Mouse (Mus musculus) G1E (cell line): ENCODE measurements around the gene Kat14. TPM values are rescaled to one million over a fixed set of nuclear protein-coding genes. Genes with fewer than 3 reads are reported as not detected.

Experiments used
- ATAC-seq: 2 replicates; pipeline ENCODE4 v1.8.0; 2016; ENCODE audit warnings: mild to moderate bottlenecking; ENCODE audit not compliant: insufficient number of reproducible peaks, poor library complexity, low FRiP score, severe bottlenecking; ENCODE audit errors: extremely low read depth
- DNase-seq: peaks from one replicate; pipeline ENCODE4 v3.0.0; 2012; ENCODE audit warnings: low spot score
- H3K27me3 ChIP-seq: 2 replicates; pipeline ENCODE4 v1.6.1; 2012; ENCODE audit warnings: mild to moderate bottlenecking, low read length, inconsistent platforms; ENCODE audit not compliant: insufficient read depth
- H3K36me3 ChIP-seq: replicated peaks from 2 replicates; pipeline ENCODE3; 2012; ENCODE audit warnings: mild to moderate bottlenecking, inconsistent platforms
- H3K4me1 ChIP-seq: 2 replicates; pipeline ENCODE4 v1.6.1; 2012; ENCODE audit warnings: low read depth, low read length, inconsistent platforms, mixed read lengths; ENCODE audit not compliant: insufficient read depth
- H3K4me3 ChIP-seq: 2 replicates; pipeline ENCODE4 v1.5.1; 2012; ENCODE audit warnings: low read depth, mild to moderate bottlenecking, inconsistent platforms, low read length, moderate library complexity, mixed read lengths
- H3K9me3 ChIP-seq: replicated peaks from 2 replicates; pipeline ENCODE4 v1.6.1; 2012; ENCODE audit warnings: inconsistent platforms
- CTCF ChIP-seq: IDR thresholded peaks from 2 replicates; pipeline ENCODE4 v1.5.1; 2012; ENCODE audit warnings: low read depth, low read length, inconsistent platforms, mixed read lengths
- GATA1 ChIP-seq: IDR thresholded peaks from 2 replicates; pipeline ENCODE4 v1.6.1; 2012; ENCODE audit warnings: borderline replicate concordance, low read length, inconsistent platforms, mixed read lengths
- GATA2 ChIP-seq: IDR thresholded peaks from 2 replicates; pipeline ENCODE4 v1.6.1; 2012; ENCODE audit warnings: low read depth, low read length, inconsistent platforms, borderline replicate concordance
- POLR2AphosphoS5 ChIP-seq: IDR thresholded peaks from 2 replicates; pipeline ENCODE4 v1.6.1; 2012; ENCODE audit warnings: low read depth, low read length, inconsistent platforms; ENCODE audit not compliant: insufficient replicate concordance
- TAL1 ChIP-seq: conservative IDR thresholded peaks from 2 replicates; pipeline ENCODE4 v1.6.1; 2012; ENCODE audit warnings: low read depth, low read length, inconsistent platforms, mixed read lengths
- polyA plus RNA-seq: library from polyadenylated mRNA; stranded (reverse); fragments of >175 nt; gene quantifications from 2 replicates; pipeline ENCODE4 v1.2.3, GENCODE M21; 2012
- total RNA-seq, 2 experiments: library from RNA; stranded (forward) in 1 of 2; stranded (reverse) in 1 of 2; fragments of 200-1000 nt in 1 of 2; fragments of >200 nt in 1 of 2; fragmentation: Nextera tagmentation in 1 of 2; gene quantifications; 2 replicates each; pipeline ENCODE4 v1.2.3; 2014 to 2017

Gene Kat14
- total and polyA plus RNA-seq, 3 experiments = 24.5 to 50.2 (median 26.3) TPM

GRCm38 (mm10) chr2:144400659-144401058 is 31.9 kb downstream of the Kat14 start:
- 0 out of 2 replicates have a peak, but pooled peaks cover 2% of the 10 kb centered on the region for H3K4me1 ChIP-seq
- no peak for TF ChIP-seq GATA2
- no peak for TF ChIP-seq CTCF
- no peak for TF ChIP-seq POLR2AphosphoS5
- no peak for TF ChIP-seq TAL1
- no peak for TF ChIP-seq GATA1
- ATAC-seq = no peak
- no peak overlapping the region for H3K4me3 ChIP-seq
- H3K9me3 ChIP-seq = no peaks in the 10 kb centered on the region
- peaks cover 89% of the 10 kb centered on the region for H3K36me3 ChIP-seq
- DNase-seq = no peak
- no peaks in the 10 kb centered on the region for H3K27me3 ChIP-seq

- Histone ChIP-seq H3K4me3 (no peak overlapping the region), H3K4me1 (no peaks in the 10 kb centered on the region), H3K27me3 (no peaks in the 10 kb centered on the region), H3K36me3 (peaks cover 69% of the 10 kb centered on the region), H3K9me3 (no peaks in the 10 kb centered on the region)
- DNase-seq = no peak
- ATAC-seq = peak; percentile 3; the same call in 1 of the 2 replicates
- TF ChIP-seq GATA1 (no peak), POLR2AphosphoS5 (no peak), GATA2 (no peak), TAL1 (no peak), CTCF (no peak)
Measured at GRCm38 (mm10) chr2:144409037-144409436, 40.3 kb downstream of the Kat14 start.

GRCm38 (mm10) chr2:144410603-144411002 is 41.8 kb downstream of the Kat14 start:
- no peak for ATAC-seq
- no peaks in the 10 kb centered on the region for H3K9me3 ChIP-seq
- no peak overlapping the region for H3K4me3 ChIP-seq
- no peaks in the 10 kb centered on the region for H3K4me1 ChIP-seq
- H3K36me3 ChIP-seq = peaks cover 55% of the 10 kb centered on the region
- no peaks in the 10 kb centered on the region for H3K27me3 ChIP-seq
- TF ChIP-seq POLR2AphosphoS5 = no peak
- TF ChIP-seq TAL1 = no peak
- TF ChIP-seq GATA2 = no peak
- no peak for TF ChIP-seq GATA1
- no peak for TF ChIP-seq CTCF
- no peak for DNase-seq

- no peak for ATAC-seq
- Histone ChIP-seq H3K4me1 (no peaks in the 10 kb centered on the region), H3K27me3 (no peaks in the 10 kb centered on the region), H3K9me3 (no peaks in the 10 kb centered on the region), H3K4me3 (no peak overlapping the region), H3K36me3 (peaks cover 20% of the 10 kb centered on the region)
- TF ChIP-seq POLR2AphosphoS5 (no peak), GATA1 (no peak), TAL1 (no peak), CTCF (no peak), GATA2 (no peak)
- DNase-seq = no peak
Measured at GRCm38 (mm10) chr2:144414646-144415045, 45.9 kb downstream of the Kat14 start.

- Histone ChIP-seq H3K4me3 (no peak overlapping the region), H3K4me1 (no peaks in the 10 kb centered on the region), H3K9me3 (no peaks in the 10 kb centered on the region), H3K27me3 (0 out of 2 replicates have a peak, but pooled peaks cover 2% of the 10 kb centered on the region), H3K36me3 (peaks cover 6% of the 10 kb centered on the region)
- DNase-seq (no peak), ATAC-seq (no peak)
- TF ChIP-seq CTCF = no peak
- TF ChIP-seq GATA1 = no peak
- TF ChIP-seq GATA2 = no peak
- no peak for TF ChIP-seq TAL1
- TF ChIP-seq POLR2AphosphoS5 = no peak
Measured at GRCm38 (mm10) chr2:144416859-144417258, 48.1 kb downstream of the Kat14 start.

- no peak for TF ChIP-seq TAL1
- TF ChIP-seq POLR2AphosphoS5 = no peak
- no peak for TF ChIP-seq GATA2
- no peak for TF ChIP-seq GATA1
- no peak for TF ChIP-seq CTCF
- DNase-seq (no peak), ATAC-seq (no peak)
Measured at GRCm38 (mm10) chr2:144418062-144418461, 49.3 kb downstream of the Kat14 start.

GRCm38 (mm10) chr2:144422094-144422675 is 53.4 kb downstream of the Kat14 start:
- H3K36me3 ChIP-seq = no peaks in the 10 kb centered on the region
- TF ChIP-seq TAL1 (no peak), POLR2AphosphoS5 (no peak), CTCF (no peak), GATA2 (no peak), GATA1 (no peak)
- no peaks in the 10 kb centered on the region for H3K9me3 ChIP-seq
- DNase-seq (no peak), ATAC-seq (no peak)
- no peak overlapping the region for H3K4me3 ChIP-seq
- no peaks in the 10 kb centered on the region for H3K4me1 ChIP-seq
- H3K27me3 ChIP-seq = peaks cover 5% of the 10 kb centered on the region

More at GRCm38 (mm10) chr2:144418062-144418461, 49.3 kb downstream of the Kat14 start:
- H3K27me3 ChIP-seq = peaks cover 2% of the 10 kb centered on the region; the same call in 1 of the 2 replicates
- H3K36me3 ChIP-seq = no peaks in the 10 kb centered on the region
- no peaks in the 10 kb centered on the region for H3K4me1 ChIP-seq
- H3K9me3 ChIP-seq = no peaks in the 10 kb centered on the region
- H3K4me3 ChIP-seq = no peak overlapping the region
